Mouse (Mus musculus): ENCODE data around the gene Lhfpl4. TPM values are rescaled to one million over a fixed set of nuclear protein-coding genes. Genes with fewer than 3 reads are reported as not detected.

Gene Lhfpl4
- total RNA-seq, 2 experiments from 2014 or later: 98.3 to 98.4 TPM

- no peak for DNase-seq (ENCODE audit: low spot score in 2 of 2)
- intact Hi-C loops (cut with DNase I): no loop called here
Observed at GRCm38 (mm10) chr6:113172011-113172410, 23.2 kb downstream of the Lhfpl4 start.

- intact Hi-C loops (cut with DNase I): no loop called here
- no peak for DNase-seq (ENCODE audit: low spot score in 2 of 2)
Observed at GRCm38 (mm10) chr6:113170651-113171050, 24.5 kb downstream of the Lhfpl4 start.

- intact Hi-C loops (cut with DNase I): no loop called here
- no peak for DNase-seq (ENCODE audit: low spot score in 2 of 2)
Observed at GRCm38 (mm10) chr6:113169852-113170251, 25.3 kb downstream of the Lhfpl4 start.

- no peak for DNase-seq (ENCODE audit: low spot score in 2 of 2)
- intact Hi-C loops (cut with DNase I): no loop called here
Observed at GRCm38 (mm10) chr6:113168316-113168975, 26.7 kb downstream of the Lhfpl4 start.

- DNase-seq (ENCODE audit: low spot score in 2 of 2): peak; percentile 69 to 72
- intact Hi-C loops (cut with DNase I): no loop called here
Observed at GRCm38 (mm10) chr6:113166661-113167251, 28.4 kb downstream of the Lhfpl4 start.

GRCm38 (mm10) chr6:113163513-113163912 is 31.7 kb downstream of the Lhfpl4 start:
- intact Hi-C loops (cut with DNase I): no loop called here
- no peak for DNase-seq (ENCODE audit: low spot score in 2 of 2)

- DNase-seq (ENCODE audit: low spot score in 2 of 2): no peak
- intact Hi-C loops (cut with DNase I): no loop called here
Observed at GRCm38 (mm10) chr6:113161982-113162381, 33.2 kb downstream of the Lhfpl4 start.

- intact Hi-C loops (cut with DNase I): no loop called here
- no peak for DNase-seq (ENCODE audit: low spot score in 2 of 2)
Observed at GRCm38 (mm10) chr6:113160106-113160505, 35.1 kb downstream of the Lhfpl4 start.

- intact Hi-C loops (cut with DNase I): no loop called here
- DNase-seq (ENCODE audit: low spot score in 2 of 2): no peak
Observed at GRCm38 (mm10) chr6:113156064-113156463, 39.1 kb downstream of the Lhfpl4 start.

- intact Hi-C loops (cut with DNase I): no loop called here
- DNase-seq (ENCODE audit: low spot score in 2 of 2): no peak
Observed at GRCm38 (mm10) chr6:113154886-113155285, 40.3 kb downstream of the Lhfpl4 start.

GRCm38 (mm10) chr6:113154071-113154470 is 41.1 kb downstream of the Lhfpl4 start:
- no peak for DNase-seq (ENCODE audit: low spot score in 2 of 2)
- intact Hi-C loops (cut with DNase I): no loop called here

GRCm38 (mm10) chr6:113145249-113145648 is 49.9 kb downstream of the Lhfpl4 start:
- DNase-seq (ENCODE audit: low spot score in 2 of 2): no peak
- intact Hi-C loops (cut with DNase I): loop anchor here (5.0 kb wide), 1 partner anchor 33 kb away; no protein-coding TSS in a partner anchor

GRCm38 (mm10) chr6:113144764-113145163 is 50.4 kb downstream of the Lhfpl4 start:
- intact Hi-C loops (cut with DNase I): loop anchor here (5.0 kb wide), 1 partner anchor 32 kb away; no protein-coding TSS in a partner anchor
- DNase-seq (ENCODE audit: low spot score in 2 of 2): no peak

GRCm38 (mm10) chr6:113141389-113142094 is 53.6 kb downstream of the Lhfpl4 start:
- no peak for DNase-seq (ENCODE audit: low spot score in 2 of 2)
- intact Hi-C loops (cut with DNase I): no loop called here

- no peak for DNase-seq (ENCODE audit: low spot score in 2 of 2)
- intact Hi-C loops (cut with DNase I): no loop called here
Observed at GRCm38 (mm10) chr6:113133360-113133759, 61.8 kb downstream of the Lhfpl4 start.

GRCm38 (mm10) chr6:113120806-113121205 is 74.4 kb downstream of the Lhfpl4 start:
- intact Hi-C loops (cut with DNase I): no loop called here
- DNase-seq (ENCODE audit: low spot score in 2 of 2): no peak

Other genes starting within 250 kb of the Lhfpl4 start
- 100 to 1,000 TPM; 212 to 222 TPM for gene Srgap3, start 248.1 kb downstream of the Lhfpl4 start, total RNA-seq (2021)
- gene Thumpd3, start 149.2 kb downstream of the Lhfpl4 start, total RNA-seq (2021): 10 to 100 TPM; 29.2 to 29.7 TPM
- gene Setd5, start 118.0 kb downstream of the Lhfpl4 start, total RNA-seq (2021): 100 to 1,000 TPM; 131 TPM
- 10 to 100 TPM; 21.3 to 21.6 TPM for gene Mtmr14, start 42.5 kb upstream of the Lhfpl4 start, total RNA-seq (2021)
- gene Cpne9, start 86.9 kb upstream of the Lhfpl4 start, total RNA-seq (2021): 10 to 100 TPM; 48.3 to 66.5 TPM
- gene Brpf1, start 111.8 kb upstream of the Lhfpl4 start, total RNA-seq (2021): 10 to 100 TPM; 25.7 to 26.9 TPM
- 1 to 10 TPM; 4.9 to 5.8 TPM for gene Ogg1, start 131.6 kb upstream of the Lhfpl4 start, total RNA-seq (2021)
- gene Camk1, start 148.6 kb upstream of the Lhfpl4 start, total RNA-seq (2021): 100 to 1,000 TPM; 102 to 109 TPM
- gene Tada3, start 182.5 kb upstream of the Lhfpl4 start, total RNA-seq (2021): 10 to 100 TPM; 48.6 to 56.8 TPM
- 100 to 1,000 TPM; 285 to 296 TPM for gene Arpc4, start 182.7 kb upstream of the Lhfpl4 start, total RNA-seq (2021)
- 1 to 10 TPM; 6.5 to 7.8 TPM for gene Ttll3, start 193.9 kb upstream of the Lhfpl4 start, total RNA-seq (2021)
- 10 to 100 TPM; 13.4 to 16.5 TPM for gene Rpusd3, start 224.0 kb upstream of the Lhfpl4 start, total RNA-seq (2021)
- not detected for gene Cidec, start 240.4 kb upstream of the Lhfpl4 start, total RNA-seq (2021)
- 10 to 100 TPM; 47.9 to 48.3 TPM for gene Jagn1, start 247.2 kb upstream of the Lhfpl4 start, total RNA-seq (2021)